Mouse (Mus musculus) T-helper 1 cell (primary cell): Measurements from ENCODE around the gene Utrn.

ENCODE experiments used
- in situ Hi-C: fragments of 300-600 bp; cut with MboI, MseI; formaldehyde crosslinking; loops from one replicate; pipeline ENCODE4 v1.15.1; 2025; ENCODE audit warnings: high pct_unique_total_duplicates

Utrn gene

GRCm38 (mm10) chr10:12874577-12875277 is 5.6 kb upstream of the Utrn start:
- in situ Hi-C loops = loop anchor here (5.0 kb wide), 1 partner anchor 62 kb away; no protein-coding TSS in a partner anchor

- in situ Hi-C loops = loop anchor here (5.0 kb wide), 1 partner anchor 58 kb away; no protein-coding TSS in a partner anchor
Observed at GRCm38 (mm10) chr10:12869846-12870245, 681 bp upstream of the Utrn start.

GRCm38 (mm10) chr10:12868189-12869028 is 756 bp downstream of the Utrn start:
- in situ Hi-C loops = no loop called here

GRCm38 (mm10) chr10:12867733-12868188 is 1.4 kb downstream of the Utrn start:
- in situ Hi-C loops = no loop called here

GRCm38 (mm10) chr10:12866971-12867732 is 2.0 kb downstream of the Utrn start:
- in situ Hi-C loops = no loop called here

GRCm38 (mm10) chr10:12865201-12865600 is 4.0 kb downstream of the Utrn start:
- in situ Hi-C loops = no loop called here

- in situ Hi-C loops = no loop called here
Observed at GRCm38 (mm10) chr10:12863581-12863980, 5.6 kb downstream of the Utrn start.

GRCm38 (mm10) chr10:12862047-12862446 is 7.1 kb downstream of the Utrn start:
- in situ Hi-C loops = no loop called here

- in situ Hi-C loops = no loop called here
Observed at GRCm38 (mm10) chr10:12861381-12861780, 7.8 kb downstream of the Utrn start.

- in situ Hi-C loops = no loop called here
Observed at GRCm38 (mm10) chr10:12860765-12861164, 8.4 kb downstream of the Utrn start.

GRCm38 (mm10) chr10:12860331-12860730 is 8.8 kb downstream of the Utrn start:
- in situ Hi-C loops = no loop called here

GRCm38 (mm10) chr10:12858017-12858416 is 11.1 kb downstream of the Utrn start:
- in situ Hi-C loops = no loop called here

GRCm38 (mm10) chr10:12854298-12854697 is 14.9 kb downstream of the Utrn start:
- in situ Hi-C loops = no loop called here

GRCm38 (mm10) chr10:12853776-12854175 is 15.4 kb downstream of the Utrn start:
- in situ Hi-C loops = no loop called here

- in situ Hi-C loops = no loop called here
Observed at GRCm38 (mm10) chr10:12853196-12853620, 16.0 kb downstream of the Utrn start.

GRCm38 (mm10) chr10:12852416-12853195 is 16.6 kb downstream of the Utrn start:
- in situ Hi-C loops = no loop called here

- in situ Hi-C loops = no loop called here
Observed at GRCm38 (mm10) chr10:12850781-12851471, 18.2 kb downstream of the Utrn start.

- in situ Hi-C loops = no loop called here
Observed at GRCm38 (mm10) chr10:12848322-12849108, 20.6 kb downstream of the Utrn start.

GRCm38 (mm10) chr10:12842543-12842942 is 26.6 kb downstream of the Utrn start:
- in situ Hi-C loops = no loop called here

GRCm38 (mm10) chr10:12841497-12841896 is 27.7 kb downstream of the Utrn start:
- in situ Hi-C loops = no loop called here
